Mouse (Mus musculus): ENCODE results near the gene Mef2a. TPM values are rescaled to one million over a fixed set of nuclear protein-coding genes. Genes with fewer than 3 reads are reported as not detected.

The Mef2a gene
- polyA plus RNA-seq, 1 experiment from 2014 or later: 38.0 TPM

DNA sequence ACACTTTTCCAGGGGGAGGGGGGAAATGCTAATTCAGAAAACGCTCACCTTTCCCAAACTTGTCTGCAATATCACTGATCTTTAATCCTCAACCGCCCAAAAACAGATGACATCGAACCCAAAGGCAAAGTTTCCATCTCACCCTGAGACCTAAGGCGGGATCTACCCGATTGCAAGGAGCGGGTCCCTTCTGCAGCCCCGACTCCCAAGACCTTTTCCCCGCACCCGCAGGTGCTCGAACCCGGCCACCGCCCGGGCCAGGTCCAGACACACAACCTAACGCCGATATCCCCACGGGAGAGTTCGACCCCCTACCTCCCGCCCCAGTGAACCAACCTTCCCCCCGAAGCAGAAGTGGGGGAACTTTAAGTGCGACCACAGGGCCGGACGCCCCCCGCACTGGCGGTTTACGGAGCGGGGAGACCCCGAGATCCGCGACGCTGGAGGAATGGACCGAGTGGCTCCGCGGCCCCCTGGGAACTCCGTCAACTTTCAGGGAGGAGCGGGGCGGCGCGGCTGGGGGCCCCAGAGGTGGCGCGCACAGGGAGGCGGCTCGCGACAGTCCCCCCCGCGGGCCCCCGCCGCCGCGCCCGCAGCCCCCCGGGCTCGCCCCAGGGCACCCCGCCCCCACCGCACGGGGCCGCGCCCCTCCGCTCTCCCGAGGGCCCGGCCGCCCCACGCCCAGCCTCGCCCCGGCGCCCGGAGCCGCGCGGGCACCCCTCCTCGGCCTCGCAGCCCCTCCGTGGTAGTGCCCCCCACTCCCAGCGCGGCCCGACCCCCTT is 576 bp downstream of the Mef2a start:
- H3K4me2 ChIP-seq (ENCODE audit: low read length): peak overlapping the region; percentile 71
- no peaks in the 10 kb centered on the region for H3K27me3 ChIP-seq (replicated peaks; ENCODE audit: control insufficient read depth, insufficient read depth, low read length)
- H3K9ac ChIP-seq (ENCODE audit: low read depth, low read length): peak overlapping the region; percentile 100
- peaks cover 11% of the 10 kb centered on the region for H3K4me1 ChIP-seq (ENCODE audit: control insufficient read depth, insufficient read depth, low read depth, low read length)
- WGBS: under 1% methylated on average over 46 of the region's 75 CpGs
- peak overlapping the region; percentile 82 for H3K4me3 ChIP-seq (ENCODE audit: low read length)
- H3K27ac ChIP-seq (ENCODE audit: low read depth, low read length): peak overlapping the region; percentile 99
- no peaks in the 10 kb centered on the region for H3K36me3 ChIP-seq (ENCODE audit: control insufficient read depth, insufficient read depth, low read length)
- H3K9me3 ChIP-seq (ENCODE audit: control insufficient read depth, low read length): no peaks in the 10 kb centered on the region
- peak; percentile 72 for ATAC-seq

GRCm38 (mm10) chr7:67371351-67371890 is 1.2 kb downstream of the Mef2a start:
- H3K9me3 ChIP-seq (ENCODE audit: control insufficient read depth, low read length): no peaks in the 10 kb centered on the region
- 12% methylated on average over 10 of the region's 10 CpGs for WGBS
- no peak for ATAC-seq

DNA sequence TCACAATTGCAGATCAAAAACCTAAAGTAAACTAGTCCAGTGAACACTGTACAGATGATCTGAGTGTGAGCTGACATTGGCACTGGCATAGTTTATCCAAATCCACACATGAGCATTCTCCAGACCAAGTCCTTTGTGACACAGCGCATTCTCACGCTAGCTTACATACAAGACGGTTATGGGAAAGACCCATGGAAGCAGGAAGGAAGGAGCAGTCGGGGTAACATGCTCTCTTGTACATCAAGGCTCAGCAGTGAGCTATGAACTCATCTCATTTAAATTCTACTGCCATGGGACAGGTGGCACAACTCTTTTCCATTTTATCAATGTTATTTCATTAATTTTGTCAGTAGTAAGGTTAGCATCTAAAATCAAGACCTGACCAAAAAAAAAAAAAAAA is 3.0 kb downstream of the Mef2a start:
- WGBS: 63% methylated on average over 4 of the region's 4 CpGs

More at GRCm38 (mm10) chr7:67371351-67371890, 1.2 kb downstream of the Mef2a start:
- Histone ChIP-seq H3K36me3 (ENCODE audit: control insufficient read depth, insufficient read depth, low read length) (no peaks in the 10 kb centered on the region), H3K9ac (ENCODE audit: low read depth, low read length) (peak overlapping the region; percentile 100), H3K27ac (ENCODE audit: low read depth, low read length) (no peak overlapping the region), H3K4me1 (ENCODE audit: control insufficient read depth, insufficient read depth, low read depth, low read length) (peaks cover 11% of the 10 kb centered on the region), H3K4me2 (ENCODE audit: low read length) (peak overlapping the region; percentile 71), H3K27me3 (replicated peaks; ENCODE audit: control insufficient read depth, insufficient read depth, low read length) (no peaks in the 10 kb centered on the region), H3K4me3 (ENCODE audit: low read length) (peak overlapping the region; percentile 82)

DNA sequence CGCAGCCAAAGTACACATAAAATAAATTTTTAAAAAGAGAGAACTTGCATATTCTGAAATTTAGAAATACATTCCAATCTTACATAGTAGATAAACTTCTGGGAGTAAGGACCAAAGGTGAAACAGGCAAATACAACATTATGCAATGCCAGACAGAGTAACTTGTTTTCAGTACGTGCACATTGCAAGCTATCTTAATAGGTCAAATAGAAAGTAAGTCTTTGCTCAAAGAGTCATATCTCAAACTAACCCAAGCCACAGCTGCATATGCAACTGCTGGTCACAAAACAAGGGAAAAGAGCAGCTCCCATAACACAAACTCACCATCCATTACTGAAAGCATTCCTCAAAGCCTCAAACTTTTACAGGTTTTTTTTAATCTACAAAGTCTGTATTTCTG is 4.3 kb downstream of the Mef2a start:
- no peak overlapping the region for H3K4me3 ChIP-seq (ENCODE audit: low read length)
- ATAC-seq: no peak
- 89% methylated on average over 2 of the region's 2 CpGs for WGBS

More for the DNA sequence above, 3.0 kb downstream of the Mef2a start:
- Histone ChIP-seq H3K9ac (ENCODE audit: low read depth, low read length) (no peak overlapping the region), H3K36me3 (ENCODE audit: control insufficient read depth, insufficient read depth, low read length) (no peaks in the 10 kb centered on the region), H3K27me3 (replicated peaks; ENCODE audit: control insufficient read depth, insufficient read depth, low read length) (no peaks in the 10 kb centered on the region), H3K4me3 (ENCODE audit: low read length) (no peak overlapping the region), H3K27ac (ENCODE audit: low read depth, low read length) (no peak overlapping the region), H3K9me3 (ENCODE audit: control insufficient read depth, low read length) (no peaks in the 10 kb centered on the region), H3K4me1 (ENCODE audit: control insufficient read depth, insufficient read depth, low read depth, low read length) (peaks cover 11% of the 10 kb centered on the region), H3K4me2 (ENCODE audit: low read length) (no peak overlapping the region)
- no peak for ATAC-seq

DNA sequence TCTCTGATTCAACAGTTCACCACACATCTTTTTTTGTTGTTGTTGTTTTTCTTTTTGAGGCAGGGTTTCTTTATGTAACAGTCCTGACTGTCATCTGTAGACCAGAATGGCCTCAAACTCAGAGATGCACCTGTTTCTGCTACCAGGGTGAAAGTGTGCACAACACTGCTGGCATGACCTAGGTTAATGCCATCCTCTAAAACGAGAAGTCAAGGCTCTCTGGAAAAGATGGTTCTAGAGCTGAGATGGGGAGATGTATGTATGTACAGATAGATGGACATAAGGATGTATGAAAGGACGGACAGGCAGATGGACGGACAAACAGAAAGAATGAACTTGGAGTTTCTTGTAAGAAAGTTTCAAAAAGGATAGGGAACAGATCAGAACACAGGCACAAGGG is 12.1 kb downstream of the Mef2a start:
- ATAC-seq: no peak
- peaks cover 2% of the 10 kb centered on the region; the same call in 1 of the 2 replicates for H3K9me3 ChIP-seq (ENCODE audit: control insufficient read depth, low read length)
- 94% methylated on average over 3 of the region's 3 CpGs for whole genome bisulfite sequencing

More for the DNA sequence above, 4.3 kb downstream of the Mef2a start:
- H3K9ac ChIP-seq (ENCODE audit: low read depth, low read length): no peak overlapping the region
- no peaks in the 10 kb centered on the region for H3K36me3 ChIP-seq (ENCODE audit: control insufficient read depth, insufficient read depth, low read length)
- no peak overlapping the region for H3K4me2 ChIP-seq (ENCODE audit: low read length)
- H3K9me3 ChIP-seq (ENCODE audit: control insufficient read depth, low read length): no peaks in the 10 kb centered on the region
- H3K4me1 ChIP-seq (ENCODE audit: control insufficient read depth, insufficient read depth, low read depth, low read length): peaks cover 9% of the 10 kb centered on the region
- H3K27ac ChIP-seq (ENCODE audit: low read depth, low read length): no peak overlapping the region
- H3K27me3 ChIP-seq (replicated peaks; ENCODE audit: control insufficient read depth, insufficient read depth, low read length): no peaks in the 10 kb centered on the region

DNA sequence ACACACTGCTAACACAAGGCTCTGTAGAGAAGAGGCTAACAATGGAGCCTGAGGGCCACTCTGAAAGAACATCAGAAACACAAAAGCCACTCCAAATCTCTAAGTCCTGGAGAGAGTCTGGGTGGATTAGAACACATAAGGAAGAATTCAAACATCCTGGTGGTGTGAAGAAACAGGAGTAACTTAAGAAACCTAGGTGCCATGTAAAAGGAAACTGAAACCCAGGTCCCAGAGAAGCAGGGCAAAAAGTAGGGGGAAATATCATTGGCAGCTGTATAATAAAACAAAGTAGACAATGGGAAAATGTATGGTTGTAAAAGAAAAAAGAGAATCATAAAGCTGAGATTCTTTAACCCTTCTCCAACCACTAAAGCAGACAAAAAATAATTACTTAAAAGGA is 12.8 kb downstream of the Mef2a start:
- no peak overlapping the region for H3K4me3 ChIP-seq (ENCODE audit: low read length)
- H3K36me3 ChIP-seq (ENCODE audit: control insufficient read depth, insufficient read depth, low read length): no peaks in the 10 kb centered on the region; the same call in 1 of the 2 replicates
- no peak overlapping the region for H3K4me2 ChIP-seq (ENCODE audit: low read length)
- no peak overlapping the region for H3K27ac ChIP-seq (ENCODE audit: low read depth, low read length)
- H3K9ac ChIP-seq (ENCODE audit: low read depth, low read length): no peak overlapping the region
- ATAC-seq: no peak
- peaks cover 2% of the 10 kb centered on the region; the same call in 1 of the 2 replicates for H3K4me1 ChIP-seq (ENCODE audit: control insufficient read depth, insufficient read depth, low read depth, low read length)
- H3K9me3 ChIP-seq (ENCODE audit: control insufficient read depth, low read length): peaks cover 2% of the 10 kb centered on the region; the same call in 1 of the 2 replicates
- H3K27me3 ChIP-seq (replicated peaks; ENCODE audit: control insufficient read depth, insufficient read depth, low read length): no peaks in the 10 kb centered on the region

More for the DNA sequence above, 12.1 kb downstream of the Mef2a start:
- no peaks in the 10 kb centered on the region; the same call in 1 of the 2 replicates for H3K36me3 ChIP-seq (ENCODE audit: control insufficient read depth, insufficient read depth, low read length)
- H3K27me3 ChIP-seq (replicated peaks; ENCODE audit: control insufficient read depth, insufficient read depth, low read length): no peaks in the 10 kb centered on the region
- H3K27ac ChIP-seq (ENCODE audit: low read depth, low read length): no peak overlapping the region
- no peak overlapping the region for H3K4me3 ChIP-seq (ENCODE audit: low read length)
- H3K9ac ChIP-seq (ENCODE audit: low read depth, low read length): no peak overlapping the region
- peaks cover 2% of the 10 kb centered on the region; the same call in 1 of the 2 replicates for H3K4me1 ChIP-seq (ENCODE audit: control insufficient read depth, insufficient read depth, low read depth, low read length)
- no peak overlapping the region for H3K4me2 ChIP-seq (ENCODE audit: low read length)

DNA sequence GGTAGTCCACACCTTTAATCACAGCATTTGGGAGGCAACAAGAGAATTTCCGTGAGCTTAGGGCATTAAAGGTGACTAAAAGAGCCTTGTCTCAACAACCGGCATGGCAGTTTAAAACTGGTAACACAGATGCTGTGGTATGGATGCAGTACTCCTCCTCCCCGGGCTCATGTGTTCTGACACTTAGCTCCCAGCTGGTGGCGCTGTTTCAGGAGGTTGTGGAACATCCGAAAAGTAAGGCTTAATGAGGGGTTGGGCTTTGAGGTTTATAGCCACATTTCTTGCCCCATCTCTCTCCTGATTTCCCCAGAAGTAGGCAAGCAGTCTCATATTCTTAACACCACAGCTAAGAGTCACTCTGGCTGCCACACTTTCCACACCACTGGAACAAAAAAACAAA is 16.8 kb downstream of the Mef2a start:
- H3K36me3 ChIP-seq (ENCODE audit: control insufficient read depth, insufficient read depth, low read length): no peaks in the 10 kb centered on the region; the same call in 1 of the 2 replicates
- H3K4me3 ChIP-seq (ENCODE audit: low read length): no peak overlapping the region
- peaks cover 2% of the 10 kb centered on the region; the same call in 1 of the 2 replicates for H3K9me3 ChIP-seq (ENCODE audit: control insufficient read depth, low read length)
- H3K4me1 ChIP-seq (ENCODE audit: control insufficient read depth, insufficient read depth, low read depth, low read length): no peaks in the 10 kb centered on the region
- no peak overlapping the region for H3K4me2 ChIP-seq (ENCODE audit: low read length)
- no peak for ATAC-seq
- no peak overlapping the region for H3K27ac ChIP-seq (ENCODE audit: low read depth, low read length)
- H3K9ac ChIP-seq (ENCODE audit: low read depth, low read length): no peak overlapping the region
- 92% methylated on average over 5 of the region's 5 CpGs for WGBS
- H3K27me3 ChIP-seq (replicated peaks; ENCODE audit: control insufficient read depth, insufficient read depth, low read length): no peaks in the 10 kb centered on the region

- Histone ChIP-seq H3K4me3 (ENCODE audit: low read length) (no peak overlapping the region), H3K27me3 (replicated peaks; ENCODE audit: control insufficient read depth, insufficient read depth, low read length) (no peaks in the 10 kb centered on the region), H3K4me2 (ENCODE audit: low read length) (no peak overlapping the region), H3K36me3 (ENCODE audit: control insufficient read depth, insufficient read depth, low read length) (no peaks in the 10 kb centered on the region; the same call in 1 of the 2 replicates), H3K9me3 (ENCODE audit: control insufficient read depth, low read length) (peaks cover 2% of the 10 kb centered on the region; the same call in 1 of the 2 replicates), H3K9ac (ENCODE audit: low read depth, low read length) (no peak overlapping the region), H3K4me1 (ENCODE audit: control insufficient read depth, insufficient read depth, low read depth, low read length) (no peaks in the 10 kb centered on the region), H3K27ac (ENCODE audit: low read depth, low read length) (no peak overlapping the region)
- no peak for ATAC-seq
- 91% methylated on average over 6 of the region's 6 CpGs for WGBS
Measured at GRCm38 (mm10) chr7:67353667-67354066, 19.0 kb downstream of the Mef2a start.

DNA sequence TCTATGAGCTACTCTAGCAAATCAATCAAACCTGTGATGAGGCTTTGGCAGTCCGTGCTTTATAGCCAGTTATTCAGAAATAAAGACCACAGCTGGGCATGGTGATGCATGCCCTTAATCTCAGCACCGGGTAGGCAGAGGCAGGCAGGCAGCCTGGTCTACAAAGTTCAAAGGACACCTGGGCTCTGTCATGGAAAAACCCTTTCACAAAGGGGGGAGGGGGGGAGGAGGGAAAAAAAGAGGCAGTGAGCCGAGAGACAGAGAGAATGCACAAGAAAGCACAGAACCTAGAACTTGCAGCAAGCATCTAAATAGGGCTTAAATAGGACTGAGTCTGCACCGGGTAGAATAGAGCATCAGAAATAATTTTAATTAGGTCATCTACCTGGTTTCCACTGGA is 19.7 kb downstream of the Mef2a start:
- 68% methylated on average over 4 of the region's 4 CpGs for WGBS
- no peaks in the 10 kb centered on the region for H3K27me3 ChIP-seq (replicated peaks; ENCODE audit: control insufficient read depth, insufficient read depth, low read length)
- peaks cover 2% of the 10 kb centered on the region; the same call in 1 of the 2 replicates for H3K9me3 ChIP-seq (ENCODE audit: control insufficient read depth, low read length)
- no peak overlapping the region for H3K4me2 ChIP-seq (ENCODE audit: low read length)
- H3K36me3 ChIP-seq (ENCODE audit: control insufficient read depth, insufficient read depth, low read length): no peaks in the 10 kb centered on the region; the same call in 1 of the 2 replicates
- H3K4me1 ChIP-seq (ENCODE audit: control insufficient read depth, insufficient read depth, low read depth, low read length): no peaks in the 10 kb centered on the region
- H3K27ac ChIP-seq (ENCODE audit: low read depth, low read length): no peak overlapping the region
- H3K4me3 ChIP-seq (ENCODE audit: low read length): no peak overlapping the region
- H3K9ac ChIP-seq (ENCODE audit: low read depth, low read length): no peak overlapping the region
- ATAC-seq: no peak

Measured in hindbrain, embryonic 16.5 days (tissue).